Mouse (Mus musculus) CH12.LX (cell line): Measurements from ENCODE around the gene Runx2. TPM values are rescaled to one million over a fixed set of nuclear protein-coding genes. Genes with fewer than 3 reads are reported as not detected.

Source experiments
- DNase-seq: peaks from one replicate; pipeline ENCODE4 v3.0.0-alpha.2; 2013; ENCODE audit errors: extremely low read depth
- H3K27ac ChIP-seq: 2 replicates; pipeline ENCODE4 v1.5.1; 2012; ENCODE audit warnings: low read depth, mild to moderate bottlenecking, control low read depth, moderate library complexity; ENCODE audit not compliant: insufficient read depth
- H3K27me3 ChIP-seq: replicated peaks from 2 replicates; pipeline ENCODE3; 2012; ENCODE audit warnings: inconsistent platforms
- H3K36me3 ChIP-seq, 2 experiments: replicated peaks in 1 of 2; 2 replicates each; pipeline versions ENCODE3 to v1.6.1; 2012; ENCODE audit warnings: inconsistent platforms in 1 of 2, low read length in 1 of 2, mild to moderate bottlenecking in 1 of 2, mixed read lengths in 1 of 2, moderate library complexity in 1 of 2; ENCODE audit not compliant: control insufficient read depth in 1 of 2, insufficient read depth in 1 of 2
- H3K4me1 ChIP-seq, 2 experiments: 2 replicates each; pipeline ENCODE4 v1.6.1; 2012; ENCODE audit warnings: inconsistent platforms in 1 of 2, moderate library complexity in 1 of 2; ENCODE audit not compliant: insufficient read depth in 2 of 2, control insufficient read depth in 1 of 2
- H3K4me2 ChIP-seq: 2 replicates; pipeline ENCODE4 v1.6.1; 2012; ENCODE audit warnings: low read depth, mild to moderate bottlenecking, control low read depth; ENCODE audit not compliant: poor library complexity, insufficient read depth, severe bottlenecking
- H3K4me3 ChIP-seq, 3 experiments: fragments of 150-350 bp in 1 of 3; sonication (generic) in 1 of 3; replicated peaks in 1 of 3; 2 replicates each; pipeline versions ENCODE3 to v1.5.1; 2011 to 2012; ENCODE audit warnings: low read depth in 2 of 3, low read length in 2 of 3, mild to moderate bottlenecking in 2 of 3, moderate library complexity in 2 of 3, control low read depth in 1 of 3, improper control_type of control experiment in 1 of 3, inconsistent platforms in 1 of 3, mixed read lengths in 1 of 3; ENCODE audit not compliant: poor library complexity in 1 of 3
- H3K79me2 ChIP-seq: replicated peaks from 2 replicates; pipeline ENCODE4 v1.6.1; 2012; ENCODE audit warnings: mild to moderate bottlenecking, moderate library complexity; ENCODE audit not compliant: control insufficient read depth, poor library complexity, insufficient read depth, severe bottlenecking; ENCODE audit errors: extremely low read depth
- H3K9ac ChIP-seq: 2 replicates; pipeline ENCODE4 v1.6.1; 2012; ENCODE audit warnings: low read depth, mild to moderate bottlenecking, control low read depth, moderate library complexity; ENCODE audit not compliant: insufficient read depth
- H3K9me3 ChIP-seq: replicated peaks from 2 replicates; pipeline ENCODE3; 2012; ENCODE audit warnings: low read length, inconsistent platforms, mixed read lengths
- CHD1 ChIP-seq: IDR thresholded peaks from 2 replicates; pipeline ENCODE4 v1.6.1; 2012; ENCODE audit warnings: low read depth, low read length, improper control_type of control experiment, inconsistent platforms
- CTCF ChIP-seq, 2 experiments: IDR thresholded peaks in 1 of 2; conservative IDR thresholded peaks in 1 of 2; 2 replicates each; pipeline ENCODE4 v1.5.1; 2011 to 2012; ENCODE audit warnings: low read depth in 2 of 2, low read length in 2 of 2, improper control_type of control experiment in 1 of 2, inconsistent platforms in 1 of 2, mild to moderate bottlenecking in 1 of 2, moderate library complexity in 1 of 2
- E2F4 ChIP-seq: IDR thresholded peaks from 2 replicates; pipeline ENCODE4 v1.6.1; 2011; ENCODE audit warnings: low read depth, low read length, improper control_type of control experiment; ENCODE audit not compliant: insufficient replicate concordance
- EP300 ChIP-seq: IDR thresholded peaks from 2 replicates; pipeline ENCODE4 v1.6.1; 2011; ENCODE audit warnings: low read length, improper control_type of control experiment
- ETS1 ChIP-seq: conservative IDR thresholded peaks from 2 replicates; pipeline ENCODE4 v1.6.1; 2012; ENCODE audit warnings: low read depth, mild to moderate bottlenecking, inconsistent platforms, low read length, improper control_type of control experiment, moderate library complexity
- HCFC1 ChIP-seq: IDR thresholded peaks from 2 replicates; pipeline ENCODE4 v1.6.1; 2012; ENCODE audit warnings: low read depth, mild to moderate bottlenecking, inconsistent platforms, low read length, improper control_type of control experiment
- JUN ChIP-seq: IDR thresholded peaks from 2 replicates; pipeline ENCODE4 v1.6.1; 2011; ENCODE audit warnings: low read depth, mild to moderate bottlenecking, low read length, improper control_type of control experiment, moderate library complexity; ENCODE audit not compliant: insufficient read depth
- MAX ChIP-seq: IDR thresholded peaks from 2 replicates; pipeline ENCODE4 v1.6.1; 2011; ENCODE audit warnings: low read length, improper control_type of control experiment
- MAZ ChIP-seq: IDR thresholded peaks from 2 replicates; pipeline ENCODE4 v1.6.1; 2012; ENCODE audit warnings: low read depth, mild to moderate bottlenecking, inconsistent platforms, low read length, improper control_type of control experiment, moderate library complexity
- MEF2A ChIP-seq: IDR thresholded peaks from 2 replicates; pipeline ENCODE4 v1.6.1; 2014; ENCODE audit warnings: low read depth, mild to moderate bottlenecking, inconsistent platforms, low read length, improper control_type of control experiment, borderline replicate concordance
- MYC ChIP-seq: IDR thresholded peaks from 2 replicates; pipeline ENCODE4 v1.6.1; 2011; ENCODE audit warnings: low read depth, mild to moderate bottlenecking, improper control_type of control experiment, low read length
- NRF1 ChIP-seq: IDR thresholded peaks from 2 replicates; pipeline ENCODE4 v1.6.1; 2014; ENCODE audit warnings: low read depth, mild to moderate bottlenecking, inconsistent platforms, low read length, improper control_type of control experiment, moderate library complexity
- ZKSCAN1 ChIP-seq: IDR thresholded peaks from 2 replicates; pipeline ENCODE4 v1.6.1; 2012; ENCODE audit warnings: low read depth, inconsistent platforms, low read length, improper control_type of control experiment, borderline replicate concordance
- dilution Hi-C: fragments of 300-500 bp; cut with MboI; formaldehyde crosslinking; loops from 2 replicates; pipeline ENCODE4 v1.14.3; 2020; ENCODE audit warnings: low sequenced_read_pairs; ENCODE audit not compliant: extremely low pct_unique_long_range_greater_than_20kb, extremely low pct_ligation_motif_present
- in situ Hi-C: fragments of 300-500 bp; cut with MboI; formaldehyde crosslinking; loops from 3 replicates; pipeline ENCODE4 v1.14.3; 2019; ENCODE audit warnings: low sequenced_read_pairs, low pct_ligation_motif_present, low pct_unique_long_range_greater_than_20kb, mixed read lengths
- polyA plus RNA-seq: library from polyadenylated mRNA; unstranded; fragments of >175 nt; gene quantifications from 2 replicates; pipeline ENCODE4 v1.2.1, GENCODE M21; 2012; ENCODE audit warnings: low read depth; ENCODE audit not compliant: insufficient read length
- total RNA-seq, 2 experiments: library from RNA; depleted of rRNA; stranded (reverse); fragments of 300-350 nt in 1 of 2; fragments of >200 nt in 1 of 2; gene quantifications; 2 replicates each; pipeline ENCODE4 v1.2.3; 2012 to 2014

Gene Runx2
- total and polyA plus RNA-seq, 3 experiments, result 0.70 to 1.4 (median 1.1) TPM

GRCm38 (mm10) chr17:44669985-44670384 is 144.6 kb downstream of the Runx2 start:
- Histone ChIP-seq H3K4me2 (no peak overlapping the region), H3K4me1 (peaks cover 12 to 28% of the 10 kb centered on the region in 2 experiments), H3K79me2 (no peaks in the 10 kb centered on the region; the same call in 1 of the 2 replicates), H3K4me3 (no peak overlapping the region), H3K9me3 (no peaks in the 10 kb centered on the region), H3K27me3 (no peaks in the 10 kb centered on the region), H3K36me3 (peaks cover 0 to 2% of the 10 kb centered on the region in 2 experiments), H3K9ac (no peak overlapping the region), H3K27ac (no peak overlapping the region)
- no peak for DNase-seq
- TF ChIP-seq MEF2A (no peak), NRF1 (no peak), MYC (no peak), ETS1 (no peak), ZKSCAN1 (no peak)
- dilution Hi-C loops (no loop called here), in situ Hi-C loops (no loop called here)

GRCm38 (mm10) chr17:44667346-44667745 is 147.3 kb downstream of the Runx2 start:
- Histone ChIP-seq H3K4me3 (no peak overlapping the region), H3K36me3 (peaks cover 0 to 2% of the 10 kb centered on the region in 2 experiments), H3K27me3 (no peaks in the 10 kb centered on the region), H3K4me1 (peaks cover 7 to 24% of the 10 kb centered on the region in 2 experiments), H3K4me2 (no peak overlapping the region), H3K79me2 (no peaks in the 10 kb centered on the region; the same call in 1 of the 2 replicates), H3K9ac (no peak overlapping the region), H3K9me3 (no peaks in the 10 kb centered on the region), H3K27ac (no peak overlapping the region)
- TF ChIP-seq MAZ, result no peak
- TF ChIP-seq ETS1, result no peak
- TF ChIP-seq HCFC1, result no peak
- TF ChIP-seq JUN, result no peak
- in situ Hi-C loops (no loop called here), dilution Hi-C loops (no loop called here)
- DNase-seq, result no peak

- Histone ChIP-seq H3K4me2 (no peak overlapping the region), H3K4me1 (peaks cover 5 to 28% of the 10 kb centered on the region in 2 experiments; a peak in 3 of 4 replicates), H3K27me3 (no peaks in the 10 kb centered on the region), H3K79me2 (no peaks in the 10 kb centered on the region), H3K4me3 (no peak overlapping the region), H3K9me3 (no peaks in the 10 kb centered on the region), H3K27ac (no peak overlapping the region), H3K9ac (no peak overlapping the region), H3K36me3 (no peaks in the 10 kb centered on the region)
- TF ChIP-seq ZKSCAN1 (no peak), E2F4 (no peak), ETS1 (no peak), CHD1 (no peak), EP300 (no peak), MAX (no peak), CTCF (conservative IDR thresholded peaks at IDR 0.05 in 1 of 2, IDR thresholded peaks at IDR 0.05 in 1 of 2; ENCODE audit: low read depth in 2 of 2, low read length in 2 of 2) (no peak)
- dilution Hi-C loops, result no loop called here
- no peak for DNase-seq
- in situ Hi-C loops, result no loop called here
Measured at GRCm38 (mm10) chr17:44663872-44664271, 150.7 kb downstream of the Runx2 start.
